Mouse (Mus musculus): ENCODE measurements around the gene Gm9573. TPM values are rescaled to one million over a fixed set of nuclear protein-coding genes. Genes with fewer than 3 reads are reported as not detected.

Gene Gm9573
- total RNA-seq, 2 experiments from 2014 or later, result not detected

- DNase-seq (ENCODE audit: low spot score in 2 of 2), result no peak
Observed at GRCm38 (mm10) chr17:35594456-35594855, 32.0 kb downstream of the Gm9573 start.

DNA sequence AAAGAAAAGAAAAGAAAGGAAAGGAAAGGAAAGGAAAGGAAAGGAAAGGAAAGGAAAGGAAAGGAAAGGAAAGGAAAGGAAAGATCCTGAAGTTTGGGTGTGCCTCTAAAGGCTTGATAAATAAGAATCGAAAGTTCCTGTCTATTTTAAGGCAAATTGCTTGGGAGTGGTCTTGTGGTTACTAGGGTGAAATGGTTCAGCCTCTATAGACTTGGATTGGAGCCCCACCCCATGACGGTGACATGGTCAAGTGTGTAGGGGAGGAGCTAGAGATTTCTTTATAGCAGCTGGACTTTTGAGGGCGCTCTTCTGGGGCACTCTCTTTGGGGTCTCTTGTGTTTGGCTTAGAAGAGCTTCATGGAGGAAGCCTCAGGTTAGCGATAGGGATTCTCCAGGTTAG, 32.7 kb downstream of the Gm9573 start:
- no peak for DNase-seq (ENCODE audit: low spot score in 2 of 2)

DNA sequence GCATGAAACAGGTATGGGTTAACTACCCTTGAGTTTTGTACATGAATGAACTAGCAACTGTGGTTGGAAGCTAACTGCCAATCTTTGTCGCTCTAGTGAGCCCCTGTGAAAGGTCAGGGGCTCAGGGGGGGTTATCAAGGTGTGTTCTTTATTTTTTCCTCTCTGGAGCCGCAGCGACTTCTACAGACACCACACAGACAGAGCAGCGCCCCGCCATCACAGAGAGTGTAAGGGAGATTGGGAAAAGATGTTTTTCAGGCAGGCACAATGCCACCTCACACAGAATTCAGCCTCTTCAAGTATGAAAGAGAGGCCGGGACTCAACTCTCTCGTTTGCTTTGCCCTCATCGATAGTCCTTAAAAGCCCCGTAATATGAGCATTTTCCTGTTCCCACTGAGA, 34.3 kb downstream of the Gm9573 start:
- DNase-seq (ENCODE audit: low spot score in 2 of 2), result no peak

DNA sequence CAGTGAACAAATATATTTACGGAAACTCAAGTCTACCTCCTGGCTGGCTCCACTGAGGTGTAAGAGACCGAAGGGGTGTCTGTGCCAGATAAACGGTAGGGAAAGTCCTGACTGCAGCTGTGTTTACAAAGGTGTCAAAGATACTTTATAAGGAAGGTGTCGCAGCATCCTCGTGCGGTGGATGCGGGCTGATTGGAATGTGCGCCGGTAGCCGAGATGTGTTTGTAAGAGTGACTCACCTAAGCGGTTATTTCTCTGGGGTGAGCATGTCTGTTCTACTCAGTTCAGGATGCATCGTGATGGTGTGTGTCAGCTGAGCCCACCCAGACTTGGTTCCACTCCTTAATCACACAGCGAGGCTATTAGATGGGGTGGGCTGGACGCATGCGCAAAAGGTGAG, 34.7 kb downstream of the Gm9573 start:
- DNase-seq (ENCODE audit: low spot score in 2 of 2), result no peak

DNA sequence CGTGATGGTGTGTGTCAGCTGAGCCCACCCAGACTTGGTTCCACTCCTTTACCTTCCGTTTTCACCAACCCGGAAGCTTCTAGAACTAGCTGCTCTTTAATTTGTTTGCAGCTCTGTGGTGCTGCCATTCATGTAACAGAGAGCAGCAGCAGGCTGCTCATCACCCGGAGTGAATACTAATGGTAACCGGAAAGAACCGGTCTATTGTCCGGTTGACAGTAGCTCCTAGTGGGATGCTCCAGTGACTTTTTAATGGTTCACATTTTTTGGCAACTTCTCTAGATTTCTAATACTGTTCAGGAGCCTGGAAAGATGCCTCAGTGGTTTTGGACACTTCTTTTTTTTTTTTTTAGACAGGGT, 35.2 kb downstream of the Gm9573 start:
- no peak for DNase-seq (ENCODE audit: low spot score in 2 of 2)

- peak; percentile 68 to 74 for DNase-seq (ENCODE audit: low spot score in 2 of 2)
Observed at GRCm38 (mm10) chr17:35590410-35591218, 35.8 kb downstream of the Gm9573 start.

- DNase-seq (ENCODE audit: low spot score in 2 of 2), result no peak
Observed at GRCm38 (mm10) chr17:35588387-35588786, 38.0 kb downstream of the Gm9573 start.

DNA sequence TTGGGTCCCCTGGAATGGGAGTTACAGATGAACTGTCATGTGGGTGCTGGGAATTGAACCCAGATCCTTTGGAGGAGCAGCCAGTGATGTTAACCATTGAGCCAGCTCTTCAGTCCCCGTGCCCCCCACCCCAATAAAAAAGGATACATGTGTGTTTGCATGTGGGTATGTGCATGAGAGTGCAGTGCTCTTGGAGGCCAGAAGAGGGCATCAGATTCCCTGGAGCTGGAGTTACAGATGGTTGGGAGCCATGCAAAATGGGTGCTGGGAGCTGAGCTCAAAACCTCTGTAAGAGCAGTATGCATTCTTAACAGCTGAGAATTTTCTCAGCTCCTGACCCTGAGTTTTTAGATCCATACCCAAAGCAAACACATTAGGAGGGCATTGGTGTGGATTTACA, 39.1 kb downstream of the Gm9573 start:
- DNase-seq (ENCODE audit: low spot score in 2 of 2), result no peak

DNA sequence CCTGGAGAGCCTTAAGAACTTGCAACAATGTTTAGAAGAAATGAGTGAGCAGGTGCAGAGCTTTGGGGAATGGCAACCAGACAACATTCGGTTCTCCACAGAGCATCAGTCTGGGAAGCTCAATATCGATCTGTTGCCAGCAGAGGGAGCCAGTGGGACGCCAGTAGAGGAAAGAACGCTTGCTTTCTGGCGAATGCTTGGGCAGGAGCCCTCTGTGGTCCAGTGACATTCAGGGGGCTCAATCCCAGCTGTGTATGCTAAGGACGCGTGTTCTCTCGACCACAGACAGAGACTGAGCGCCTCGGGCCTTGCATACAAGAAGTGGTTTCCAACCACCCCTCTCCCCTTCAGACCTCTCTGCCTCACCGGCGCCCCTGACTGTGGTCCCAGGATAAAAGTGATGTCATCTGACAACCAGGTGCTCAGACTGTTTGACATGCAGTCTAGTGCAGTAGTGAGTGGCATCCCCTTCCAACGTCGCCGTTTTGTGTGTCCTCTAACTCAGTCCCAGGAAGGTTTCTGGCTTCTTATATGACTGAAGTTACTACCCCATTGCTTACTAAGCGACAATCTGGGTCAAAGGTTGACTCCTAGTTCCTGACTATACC, 42.0 kb downstream of the Gm9573 start:
- DNase-seq (ENCODE audit: low spot score in 2 of 2), result peak; percentile 77 to 81

DNA sequence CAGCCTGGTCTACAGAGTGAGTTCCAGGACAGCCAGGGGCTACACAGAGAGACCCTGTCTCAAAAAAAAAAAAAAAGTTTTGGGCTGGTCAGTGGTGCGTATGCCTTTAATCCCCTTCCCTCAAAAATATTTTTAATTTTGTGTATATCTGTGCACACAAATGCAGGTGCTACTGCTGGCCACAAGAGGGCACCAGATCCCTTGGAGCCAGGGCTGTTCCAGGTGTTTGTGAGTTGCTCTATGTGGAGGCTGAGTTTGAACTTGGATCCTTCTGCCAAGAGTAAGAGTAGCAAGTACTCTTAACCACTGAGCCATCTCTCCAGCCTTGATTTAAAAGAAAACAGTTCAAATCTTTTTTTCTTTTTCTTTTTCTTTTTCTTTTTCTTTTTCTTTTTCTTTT, 43.5 kb downstream of the Gm9573 start:
- no peak for DNase-seq (ENCODE audit: low spot score in 2 of 2)

DNA sequence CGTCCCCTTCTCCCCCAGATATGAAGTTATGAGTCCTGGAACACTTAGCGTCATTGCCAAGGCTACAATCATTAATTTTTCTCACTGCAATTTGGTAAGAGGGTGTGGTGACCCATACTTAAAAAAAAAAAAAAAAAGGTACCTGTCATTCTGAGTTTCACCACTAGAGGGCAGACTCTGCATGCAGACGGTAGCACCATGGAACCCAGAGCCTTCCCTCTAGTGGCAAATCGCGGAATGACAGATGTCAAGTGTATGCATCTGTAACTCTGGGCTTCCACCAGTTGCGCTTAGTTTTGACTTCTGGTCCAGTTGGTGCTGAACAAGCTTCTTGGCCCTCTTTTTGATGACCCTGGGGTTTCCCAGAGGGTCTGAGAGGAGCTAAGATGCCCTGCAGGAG, 48.2 kb downstream of the Gm9573 start:
- DNase-seq (ENCODE audit: low spot score in 2 of 2), result peak; percentile 70 to 79

DNA sequence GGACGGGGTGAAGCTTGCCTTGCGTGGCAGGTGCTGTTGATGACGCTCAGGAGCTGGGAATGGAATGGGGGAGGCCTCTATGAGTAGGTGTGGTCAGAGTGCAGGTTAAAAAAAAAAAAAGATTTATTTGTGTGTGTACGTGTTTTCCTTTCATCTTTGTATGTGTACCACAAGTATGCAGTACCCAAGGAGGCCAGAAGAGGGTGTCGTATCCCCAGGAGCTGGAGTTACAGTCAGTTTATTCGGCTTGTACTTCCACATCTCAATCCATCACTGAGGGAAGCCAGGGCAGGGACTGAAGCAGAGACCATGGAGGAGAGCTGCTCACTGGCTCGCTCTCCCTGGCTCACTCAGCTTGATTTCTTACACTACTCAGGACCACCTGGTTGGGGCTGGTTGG, 55.0 kb downstream of the Gm9573 start:
- no peak for DNase-seq (ENCODE audit: low spot score in 2 of 2)

GRCm38 (mm10) chr17:35570836-35571235, 55.6 kb downstream of the Gm9573 start:
- DNase-seq (ENCODE audit: low spot score in 2 of 2), result no peak

GRCm38 (mm10) chr17:35569091-35569944, 57.1 kb downstream of the Gm9573 start:
- DNase-seq (ENCODE audit: low spot score in 2 of 2), result no peak

Other genes with a start within 250 kb of the Gm9573 start
- gene H2-Q4, start 247.0 kb downstream of the Gm9573 start, total RNA-seq (2021), result 10 to 100 TPM; 28.3 to 79.1 TPM
- gene H2-Q6, start 201.8 kb downstream of the Gm9573 start, total RNA-seq (2021), result 10 to 100 TPM in 1 of 2 experiments, 1 to 10 TPM in 1; 5.0 to 33.9 TPM
- 10 to 100 TPM in 1 of 2 experiments, 1 to 10 TPM in 1; 8.0 to 28.6 TPM for gene H2-Q7, start 187.5 kb downstream of the Gm9573 start, total RNA-seq (2021)
- gene H2-Q10, start 156.5 kb downstream of the Gm9573 start, total RNA-seq (2021), result 10 to 100 TPM; 11.3 to 19.5 TPM
- under 1 TPM in 1 of 2 experiments, not detected in 1; 0.23 TPM for gene Pou5f1, start 120.6 kb downstream of the Gm9573 start, total RNA-seq (2021)
- gene Tcf19, start 109.8 kb downstream of the Gm9573 start, total RNA-seq (2021), result 1 to 10 TPM; 3.0 to 3.7 TPM
- gene Cchcr1, start 109.5 kb downstream of the Gm9573 start, total RNA-seq (2021), result 1 to 10 TPM; 6.3 to 6.7 TPM
- gene Psors1c2, start 93.4 kb downstream of the Gm9573 start, total RNA-seq (2021), result not detected
- 1 to 10 TPM in 1 of 2 experiments, under 1 TPM in 1; 0.10 to 7.1 TPM for gene Cdsn, start 74.5 kb downstream of the Gm9573 start, total RNA-seq (2021)
- not detected for gene 2300002M23Rik, start 59.2 kb downstream of the Gm9573 start, total RNA-seq (2021)
- not detected for gene Sfta2, start 25.1 kb downstream of the Gm9573 start, total RNA-seq (2021)
- not detected for gene Mucl3, start 17.1 kb upstream of the Gm9573 start, total RNA-seq (2021)
- gene Vars2, start 41.0 kb upstream of the Gm9573 start, total RNA-seq (2021), result 10 to 100 TPM; 37.2 to 38.7 TPM
- 10 to 100 TPM; 20.2 to 20.8 TPM for gene Gtf2h4, start 47.1 kb upstream of the Gm9573 start, total RNA-seq (2021)
- 10 to 100 TPM; 33.5 to 44.1 TPM for gene Ddr1, start 78.0 kb upstream of the Gm9573 start, total RNA-seq (2021)
- gene Ier3, start 195.0 kb upstream of the Gm9573 start, total RNA-seq (2021), result 10 to 100 TPM in 1 of 2 experiments, 1 to 10 TPM in 1; 7.9 to 19.0 TPM
- gene Flot1, start 196.6 kb upstream of the Gm9573 start, total RNA-seq (2021), result 10 to 100 TPM; 62.9 to 71.2 TPM
- 100 to 1,000 TPM; 134 to 185 TPM for gene Tubb5, start 211.7 kb upstream of the Gm9573 start, total RNA-seq (2021)
- 10 to 100 TPM; 11.5 to 16.7 TPM for gene Mdc1, start 214.9 kb upstream of the Gm9573 start, total RNA-seq (2021)
- gene Nrm, start 234.7 kb upstream of the Gm9573 start, total RNA-seq (2021), result 1 to 10 TPM; 2.3 TPM
- 10 to 100 TPM; 35.3 to 41.0 TPM for gene Ppp1r18, start 239.0 kb upstream of the Gm9573 start, total RNA-seq (2021)

All from adrenal gland, adult 18-20 months (tissue).